In the genomic region with DNA sequence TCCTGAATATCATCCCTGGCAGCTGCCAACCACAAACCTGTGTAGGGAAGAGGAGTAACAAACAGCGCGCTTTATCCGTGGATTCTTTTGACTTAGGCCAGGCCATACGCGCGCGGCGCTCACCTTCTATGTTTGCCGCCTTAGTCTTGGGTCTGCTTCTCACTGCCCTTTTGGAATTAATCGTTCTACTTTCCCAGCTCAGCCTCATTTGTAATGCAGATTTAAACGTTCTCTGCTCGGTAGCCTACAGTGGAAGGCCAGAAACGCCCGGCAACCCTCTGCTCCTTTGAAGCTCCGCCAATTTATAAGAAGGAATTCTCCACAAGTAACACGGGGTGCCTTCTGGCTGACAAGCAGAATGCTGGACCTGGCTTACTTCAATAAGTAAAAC, we compare ENCODE assay signal across 8 mouse cellular contexts. TPM values are rescaled to one million over a fixed set of nuclear protein-coding genes. Genes with fewer than 3 reads are reported as not detected.
DNase-seq lines count a peak whose midpoint lies in the region; ATAC-seq lines count a peak whose summit lies in the region.

No protein-coding gene starts in this region.

- no peak overlapping the region for H3K4me3 ChIP-seq in lung, embryonic 16.5 days (ENCODE audit: low read length)
- H3K4me3 ChIP-seq in forebrain, embryonic 15.5 days, result peak overlapping the region; percentile 26
- H3K4me3 ChIP-seq in stomach, embryonic 15.5 days (replicated peaks), result peak overlapping the region; percentile 13; the same call in 1 of the 2 replicates

- H3K9me3 ChIP-seq in lung, embryonic 16.5 days (ENCODE audit: control insufficient read depth, low read length), result no peaks in the 10 kb centered on the region
- H3K9me3 ChIP-seq in forebrain, embryonic 15.5 days, result no peaks in the 10 kb centered on the region
- no peaks in the 10 kb centered on the region for H3K9me3 ChIP-seq in stomach, embryonic 15.5 days

- H3K27ac ChIP-seq in lung, embryonic 16.5 days (ENCODE audit: low read length), result no peak overlapping the region
- peak overlapping the region; percentile 38 for H3K27ac ChIP-seq in forebrain, embryonic 15.5 days (replicated peaks)
- peak overlapping the region; percentile 74 for H3K27ac ChIP-seq in stomach, embryonic 15.5 days

- H3K36me3 ChIP-seq in lung, embryonic 16.5 days (ENCODE audit: control insufficient read depth, insufficient read depth, low read length), result no peaks in the 10 kb centered on the region
- H3K36me3 ChIP-seq in forebrain, embryonic 15.5 days, result no peaks in the 10 kb centered on the region
- no peaks in the 10 kb centered on the region for H3K36me3 ChIP-seq in stomach, embryonic 15.5 days

- peaks cover 15% of the 10 kb centered on the region for H3K27me3 ChIP-seq in lung, embryonic 16.5 days (ENCODE audit: control insufficient read depth, insufficient read depth, low read depth, low read length)
- no peaks in the 10 kb centered on the region for H3K27me3 ChIP-seq in forebrain, embryonic 15.5 days
- H3K27me3 ChIP-seq in stomach, embryonic 15.5 days (replicated peaks), result 0 out of 2 replicates have a peak, but pooled peaks cover 8% of the 10 kb centered on the region

- 12% methylated on average over 16 of the region's 16 CpGs for WGBS in lung, embryonic 16.5 days
- 1% methylated on average over 16 of the region's 16 CpGs for whole genome bisulfite sequencing in forebrain, embryonic 15.5 days
- 13% methylated on average over 16 of the region's 16 CpGs for WGBS in stomach, embryonic 15.5 days

- DNase-seq in lung, postnatal 36 days, result no peak
- DNase-seq in kidney, postnatal 10 days, result peak; percentile 13
- DNase-seq in ovary, postnatal 10 days (ENCODE audit: low spot score), result no peak
- DNase-seq in ovary, adult 18-20 months (ENCODE audit: low spot score), result no peak
- no peak for DNase-seq in gastrocnemius, postnatal 4 days (ENCODE audit: low spot score in 2 of 2)

- peaks cover 3% of the 10 kb centered on the region; the same call in 1 of the 2 replicates for H3K4me1 ChIP-seq in lung, embryonic 16.5 days (replicated peaks; ENCODE audit: control insufficient read depth, insufficient read depth, low read length)
- peaks cover 17% of the 10 kb centered on the region for H3K4me1 ChIP-seq in forebrain, embryonic 15.5 days
- H3K4me1 ChIP-seq in stomach, embryonic 15.5 days, result peaks cover 4% of the 10 kb centered on the region; the same call in 1 of the 2 replicates

- no peak overlapping the region for H3K9ac ChIP-seq in lung, embryonic 16.5 days (ENCODE audit: low read length)
- peak overlapping the region; percentile 22 for H3K9ac ChIP-seq in forebrain, embryonic 15.5 days (replicated peaks)
- H3K9ac ChIP-seq in stomach, embryonic 15.5 days, result no peak overlapping the region

- peak overlapping the region; percentile 16; the same call in 1 of the 2 replicates for H3K4me2 ChIP-seq in lung, embryonic 16.5 days (ENCODE audit: low read depth, low read length)
- H3K4me2 ChIP-seq in forebrain, embryonic 15.5 days (replicated peaks), result peak overlapping the region; percentile 46
- H3K4me2 ChIP-seq in stomach, embryonic 15.5 days, result peak overlapping the region; percentile 39

- no peak for ATAC-seq in lung, embryonic 16.5 days (ENCODE audit: low read depth)
- ATAC-seq in forebrain, embryonic 15.5 days (replicated peaks), result peak; percentile 88
- no peak for ATAC-seq in stomach, embryonic 15.5 days (ENCODE audit: insufficient read depth, low FRiP score, low read depth)

RNA-seq across cellular contexts. Expression of gene Scrg1, which starts 45.3 kb away (rescaled TPM):
- polyA plus RNA-seq in lung, embryonic 16.5 days (2015; fragmentation: Nextera tagmentation; extraction: Ambion mirVana), result 0.64 and 0.68 TPM in 2 replicates
- 14.2 and 14.8 TPM in 2 replicates for polyA plus RNA-seq in forebrain, embryonic 15.5 days (2015; fragmentation: Nextera tagmentation; extraction: Ambion mirVana)
- polyA plus RNA-seq in stomach, embryonic 15.5 days (2015; fragmentation: Nextera tagmentation; extraction: Ambion mirVana), result 0.53 and 0.79 TPM in 2 replicates
- total RNA-seq in gastrocnemius, postnatal 4 days (2021), result under 1 TPM in 1 of 2 experiments, not detected in 1; 0.42 TPM
